Mouse (Mus musculus) heart, postnatal 0 days (tissue): ENCODE results near the gene Zfp975. TPM values are rescaled to one million over a fixed set of nuclear protein-coding genes. Genes with fewer than 3 reads are reported as not detected.
"Not testable (repeated sequence)": the region's sequence is repeated elsewhere in the genome, so short reads cannot be mapped to it uniquely, and the experiment has no call there.

Experiments
- ATAC-seq: fragments of 200-750 bp; cut with Nextera tagmentation; 2 replicates; pipeline ENCODE4 v1.8.0; 2017; ENCODE audit warnings: low read depth, moderate number of reproducible peaks, moderate library complexity; ENCODE audit not compliant: insufficient read depth
- DNase-seq: peaks from one replicate; pipeline ENCODE4 v3.0.0-alpha.2; 2016; ENCODE audit warnings: low spot score
- H3K27ac ChIP-seq: fragments of 300-500 bp; sonication (generic); 2 replicates; pipeline ENCODE4 v1.5.1; 2014; ENCODE audit warnings: low read depth, mild to moderate bottlenecking
- H3K27me3 ChIP-seq: fragments of 300-500 bp; sonication (generic); 2 replicates; pipeline ENCODE4 v1.6.1; 2014; ENCODE audit warnings: low read length, mixed read lengths; ENCODE audit not compliant: control insufficient read depth, insufficient read depth
- H3K36me3 ChIP-seq: fragments of 300-500 bp; sonication (generic); replicated peaks from 2 replicates; pipeline ENCODE4 v1.6.1; 2014; ENCODE audit warnings: low read length, mixed read lengths; ENCODE audit not compliant: control insufficient read depth, insufficient read depth
- H3K4me1 ChIP-seq: fragments of 300-500 bp; sonication (generic); 2 replicates; pipeline ENCODE4 v1.6.1; 2014; ENCODE audit warnings: antibody characterized with exemption; ENCODE audit not compliant: control insufficient read depth, insufficient read depth
- H3K4me2 ChIP-seq: fragments of 300-500 bp; sonication (generic); 2 replicates; pipeline ENCODE4 v1.6.1; 2014; ENCODE audit warnings: low read depth, mild to moderate bottlenecking, low read length, moderate library complexity
- H3K4me3 ChIP-seq: fragments of 300-500 bp; sonication (generic); 2 replicates; pipeline ENCODE4 v1.5.1; 2014; ENCODE audit warnings: low read depth, low read length
- H3K9ac ChIP-seq: fragments of 300-500 bp; sonication (generic); replicated peaks from 2 replicates; pipeline ENCODE4 v1.6.1; 2014; ENCODE audit warnings: low read depth, low read length, mixed read lengths
- H3K9me3 ChIP-seq: fragments of 300-500 bp; sonication (generic); replicated peaks from 2 replicates; pipeline ENCODE4 v1.6.1; 2016; ENCODE audit warnings: low read length; ENCODE audit not compliant: control insufficient read depth
- WGBS: fragments of 180-500 bp; shearing (Covaris S2); extraction: QIAGEN DNeasy Blood & Tissue Kit; methylation state at CpG from one replicate; pipeline ENCODE4 v1.1.7; 2014; 5-methylcytosine and 5-hydroxymethylcytosine counted together
- polyA plus RNA-seq: library from polyadenylated mRNA; unstranded; fragments of >200 nt; fragmentation: Nextera tagmentation; extraction: Ambion mirVana; gene quantifications from 2 replicates; pipeline ENCODE4 v1.2.1, GENCODE M21; 2015
- total RNA-seq: library from RNA; depleted of rRNA; stranded (reverse); fragments of >200 nt; gene quantifications from 2 replicates; pipeline ENCODE4 v1.2.3, GENCODE M21; 2014; ENCODE audit warnings: low replicate concordance; rRNA removed

Gene Zfp975
- total and polyA plus RNA-seq, 2 experiments from 2014 or later, result 0.23 to 4.3 TPM

- not testable (repeated sequence) for H3K27ac ChIP-seq, H3K4me1 ChIP-seq, H3K36me3 ChIP-seq, DNase-seq, ATAC-seq, H3K27me3 ChIP-seq, H3K9me3 ChIP-seq
- Histone ChIP-seq H3K9ac (peak overlapping the region; percentile 42; the same call in 1 of the 2 replicates), H3K4me2 (peak overlapping the region; percentile 63), H3K4me3 (peak overlapping the region; percentile 57)
- 17% methylated on average over 3 of the region's 3 CpGs for WGBS
These were observed 49.4 kb downstream of the Zfp975 start for GRCm38 (mm10) chr7:42643120-42643620.

GRCm38 (mm10) chr7:42642152-42643115 lies 50.1 kb downstream of the Zfp975 start, which contains the start of gene Zfp976:
TSS of gene Zfp976 (minus strand) at chr7:42642588.
- not testable (repeated sequence) for H3K9me3 ChIP-seq, H3K27ac ChIP-seq, H3K4me1 ChIP-seq, H3K27me3 ChIP-seq, H3K36me3 ChIP-seq
- peak within 1 kb of the TSS; percentile 63 for H3K4me2 ChIP-seq
- ATAC-seq (peak; percentile 91), DNase-seq (peak; percentile 50)
- H3K4me3 ChIP-seq, result peak within 1 kb of the TSS; percentile 57
- 4% methylated on average over 25 of the region's 25 CpGs for WGBS
- peak within 1 kb of the TSS; percentile 42; the same call in 1 of the 2 replicates for H3K9ac ChIP-seq

- DNase-seq, H3K4me1 ChIP-seq, H3K27me3 ChIP-seq, H3K4me2 ChIP-seq, H3K9ac ChIP-seq, H3K27ac ChIP-seq, H3K36me3 ChIP-seq, H3K9me3 ChIP-seq, ATAC-seq, H3K4me3 ChIP-seq: not testable (repeated sequence)
These were observed 61.5 kb downstream of the Zfp975 start for GRCm38 (mm10) chr7:42631031-42631430.

Other genes with a start within 250 kb of the Zfp975 start
- not detected in 2 replicates for gene 4933421I07Rik, start 244.6 kb downstream of the Zfp975 start, total RNA-seq
- not detected in 2 replicates for gene 4933421I07Rik, start 244.6 kb downstream of the Zfp975 start, polyA plus RNA-seq
- 2.4 and 17.8 TPM in 2 replicates for gene Zfp141, start 187.0 kb downstream of the Zfp975 start, total RNA-seq
- 3.2 and 3.3 TPM in 2 replicates for gene Zfp141, start 187.0 kb downstream of the Zfp975 start, polyA plus RNA-seq
- gene Gm21028, start 114.2 kb downstream of the Zfp975 start, total RNA-seq, result not detected in 2 replicates
- not detected in 2 replicates for gene Gm21028, start 114.2 kb downstream of the Zfp975 start, polyA plus RNA-seq
- gene Zfp977, start 100.2 kb downstream of the Zfp975 start, total RNA-seq, result 0.53 TPM in 1 of 2 replicates, not detected in the other
- gene Zfp977, start 100.2 kb downstream of the Zfp975 start, polyA plus RNA-seq, result 0.66 and 0.82 TPM in 2 replicates
- gene Zfp976, start 50.2 kb downstream of the Zfp975 start, total RNA-seq, result 0.19 and 1.4 TPM in 2 replicates
- gene Zfp976, start 50.2 kb downstream of the Zfp975 start, polyA plus RNA-seq, result 0.77 and 0.83 TPM in 2 replicates
- gene Gm17067, start 34.3 kb upstream of the Zfp975 start, total RNA-seq, result not detected in 2 replicates
- gene Gm17067, start 34.3 kb upstream of the Zfp975 start, polyA plus RNA-seq, result not detected in 2 replicates
- not detected in 2 replicates for gene Vmn2r62, start 100.8 kb upstream of the Zfp975 start, total RNA-seq
- gene Vmn2r62, start 100.8 kb upstream of the Zfp975 start, polyA plus RNA-seq, result not detected in 2 replicates
- not detected in 2 replicates for gene Gm2381, start 174.5 kb upstream of the Zfp975 start, total RNA-seq
- not detected in 2 replicates for gene Gm2381, start 174.5 kb upstream of the Zfp975 start, polyA plus RNA-seq
- gene Vmn2r63, start 241.1 kb upstream of the Zfp975 start, total RNA-seq, result not detected in 2 replicates
- not detected in 2 replicates for gene Vmn2r63, start 241.1 kb upstream of the Zfp975 start, polyA plus RNA-seq